ENCODE assay signal across 10 mouse cellular contexts in the genomic region with DNA sequence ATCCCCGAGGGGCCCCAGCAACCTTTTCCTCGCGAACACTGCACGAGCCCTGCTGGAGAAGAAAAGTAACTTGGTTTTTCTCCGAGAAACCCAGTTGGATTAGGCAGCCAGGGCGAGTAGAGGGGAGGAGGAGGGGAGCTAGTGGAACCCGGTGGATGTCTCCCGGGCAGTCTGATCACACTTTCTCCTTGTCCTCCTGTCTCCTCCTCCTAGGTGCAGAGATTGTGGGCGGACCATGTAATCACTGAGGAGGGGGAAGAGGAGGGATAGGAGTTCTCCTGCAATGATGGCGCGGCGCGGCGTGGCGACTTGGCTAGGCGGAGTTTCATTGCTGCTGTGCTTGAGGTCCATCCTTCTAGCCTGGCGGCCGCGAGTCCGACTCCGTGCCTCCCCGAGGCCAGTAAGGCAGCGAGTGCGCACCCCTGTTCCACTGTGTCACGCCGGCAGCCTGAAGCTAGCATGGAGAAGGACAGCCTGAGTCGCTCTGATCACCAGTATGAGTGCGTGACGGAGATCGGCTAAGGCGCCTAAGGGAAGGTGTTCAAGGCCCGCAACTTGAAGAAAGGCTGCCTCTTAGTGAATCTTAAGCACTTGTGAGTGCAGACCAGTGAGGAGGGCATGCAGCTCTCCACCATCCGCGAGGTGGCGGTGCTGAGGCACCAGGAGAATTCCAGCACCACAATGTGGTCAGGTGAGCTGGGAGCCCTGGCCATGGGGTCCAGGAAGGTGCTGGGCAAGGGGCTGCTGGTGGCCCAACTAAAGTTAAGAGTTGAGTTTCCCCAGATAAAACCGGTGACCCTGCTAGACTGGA. TPM values are rescaled to one million over a fixed set of nuclear protein-coding genes. Genes with fewer than 3 reads are reported as not detected.
DNase-seq lines count a peak whose midpoint lies in the region; ATAC-seq and TF ChIP-seq lines count a peak whose summit lies in the region.
"Not testable (repeated sequence)": the region's sequence is repeated elsewhere in the genome, so short reads cannot be mapped to it uniquely, and the experiment has no call there.
"Had no signal": no experiment of that assay in that cellular context is flagged by ENCODE, and none has a peak within 500 bp of the region (broad histone marks: within the 10 kb centered on the region; RNA-seq: fewer than 3 reads in every experiment).

No protein-coding gene starts in this region.

- not testable (repeated sequence) for H3K27ac ChIP-seq in embryonic facial prominence, embryonic 13.5 days; intestine, embryonic 14.5 days (ENCODE audit: low read depth); liver, embryonic 11.5 days (ENCODE audit: low read depth, low read length); midbrain, postnatal 0 days (ENCODE audit: low read depth, low read length); stomach, postnatal 0 days (replicated peaks)

- not testable (repeated sequence) for H3K36me3 ChIP-seq in embryonic facial prominence, embryonic 13.5 days; intestine, embryonic 14.5 days (ENCODE audit: control insufficient read depth, insufficient read depth, low read length); liver, embryonic 11.5 days (ENCODE audit: control insufficient read depth, insufficient read depth, low read length); midbrain, postnatal 0 days (ENCODE audit: insufficient read depth, low read length); stomach, postnatal 0 days (ENCODE audit: control insufficient read depth, insufficient read depth, low read length)

- peak overlapping the region; percentile 56 for H3K4me2 ChIP-seq in embryonic facial prominence, embryonic 13.5 days
- H3K4me2 ChIP-seq in intestine, embryonic 14.5 days (ENCODE audit: low read length), result peak overlapping the region; percentile 38
- H3K4me2 ChIP-seq in liver, embryonic 11.5 days, result peak overlapping the region; percentile 31; the same call in 1 of the 2 replicates
- H3K4me2 ChIP-seq in midbrain, postnatal 0 days (ENCODE audit: low read depth, low read length, poor library complexity, severe bottlenecking), result peak overlapping the region; percentile 36; the same call in 1 of the 2 replicates
- H3K4me2 ChIP-seq in stomach, postnatal 0 days (replicated peaks; ENCODE audit: low read depth), result 0 out of 2 replicates have a peak overlapping the region, but pooled peaks have one; percentile 20

- peak overlapping the region; percentile 34 for H3K4me3 ChIP-seq in embryonic facial prominence, embryonic 13.5 days
- H3K4me3 ChIP-seq in intestine, embryonic 14.5 days (ENCODE audit: low read depth, low read length), result peak overlapping the region; percentile 26
- not testable (repeated sequence) for H3K4me3 ChIP-seq in liver, embryonic 11.5 days (ENCODE audit: low read depth, low read length); stomach, postnatal 0 days (ENCODE audit: low read depth, low read length)
- peak overlapping the region; percentile 29; the same call in 1 of the 2 replicates for H3K4me3 ChIP-seq in midbrain, postnatal 0 days (ENCODE audit: low read depth, low read length)

- H3K27me3 ChIP-seq in embryonic facial prominence, embryonic 13.5 days; intestine, embryonic 14.5 days (replicated peaks; ENCODE audit: control insufficient read depth, insufficient read depth, low read length); liver, embryonic 11.5 days (replicated peaks; ENCODE audit: control insufficient read depth, insufficient read depth, low read length); midbrain, postnatal 0 days (ENCODE audit: insufficient read depth, low read length); stomach, postnatal 0 days (ENCODE audit: control insufficient read depth, insufficient read depth, low read length): not testable (repeated sequence)

- 1% methylated on average over 27 of the region's 36 CpGs for WGBS in embryonic facial prominence, embryonic 13.5 days
- under 1% methylated on average over 24 of the region's 36 CpGs for WGBS in intestine, embryonic 14.5 days
- WGBS in liver, embryonic 11.5 days, result 2% methylated on average over 23 of the region's 36 CpGs
- WGBS in midbrain, postnatal 0 days, result 0% methylated on average over 19 of the region's 36 CpGs
- WGBS in stomach, postnatal 0 days, result 0% methylated on average over 19 of the region's 36 CpGs

- peak; percentile 62; the same call in 1 of the 2 replicates for ATAC-seq in embryonic facial prominence, embryonic 13.5 days (ENCODE audit: insufficient number of reproducible peaks, insufficient read depth, low FRiP score, low TSS enrichment, low read depth)
- ATAC-seq in intestine, embryonic 14.5 days (replicated peaks; ENCODE audit: low FRiP score, low TSS enrichment, low read depth), result peak; percentile 78
- ATAC-seq in liver, embryonic 11.5 days (replicated peaks; ENCODE audit: low FRiP score), result peak; percentile 39
- peak; percentile 93 for ATAC-seq in midbrain, postnatal 0 days (ENCODE audit: low FRiP score)
- 0 out of 2 replicates have a peak, but pooled peaks have one; percentile 40 for ATAC-seq in stomach, postnatal 0 days (ENCODE audit: low FRiP score, low TSS enrichment)

- TF ChIP-seq EP300 in stomach, postnatal 0 days (optimal IDR thresholded peaks at IDR 0.05), result not testable (repeated sequence)

- intact Hi-C loops in gastrocnemius, postnatal 36 days (cut with DNase I), result not testable (repeated sequence)

- peak; percentile 54 for TF ChIP-seq CTCF in midbrain, postnatal 0 days (IDR thresholded peaks at IDR 0.05)
- TF ChIP-seq CTCF in stomach, postnatal 0 days (IDR thresholded peaks at IDR 0.05; ENCODE audit: low read depth), result peak; percentile 43

- H3K9ac ChIP-seq in embryonic facial prominence, embryonic 13.5 days; intestine, embryonic 14.5 days (ENCODE audit: low read length); liver, embryonic 11.5 days (ENCODE audit: low read depth, low read length); midbrain, postnatal 0 days (replicated peaks; ENCODE audit: low read length, poor library complexity, severe bottlenecking); stomach, postnatal 0 days (ENCODE audit: low read length): not testable (repeated sequence)

- not testable (repeated sequence) for H3K4me1 ChIP-seq in embryonic facial prominence, embryonic 13.5 days; intestine, embryonic 14.5 days (replicated peaks; ENCODE audit: control insufficient read depth, insufficient read depth, low read length); liver, embryonic 11.5 days (replicated peaks; ENCODE audit: control insufficient read depth, insufficient read depth, low read length); midbrain, postnatal 0 days (ENCODE audit: insufficient read depth, low read length); stomach, postnatal 0 days (replicated peaks; ENCODE audit: control insufficient read depth, insufficient read depth)

- DNase-seq in adrenal gland, adult 8-10 months, result peak; percentile 18
- DNase-seq in gastrocnemius, postnatal 36 days, result peak; percentile 7 to 19
- DNase-seq in intestine, embryonic 14.5 days (ENCODE audit: low spot score), result peak; percentile 57
- DNase-seq in layer of hippocampus, adult 9-10 months (ENCODE audit: low spot score), result peak; percentile 36
- DNase-seq in liver, embryonic 11.5 days (ENCODE audit: low spot score), result peak; percentile 30
- DNase-seq in midbrain, postnatal 0 days (ENCODE audit: low spot score), result peak; percentile 15
- peak; percentile 16 for DNase-seq in stomach, postnatal 0 days (ENCODE audit: low spot score)

- H3K9me3 ChIP-seq in embryonic facial prominence, embryonic 13.5 days; intestine, embryonic 14.5 days (ENCODE audit: control insufficient read depth, low read length); liver, embryonic 11.5 days (ENCODE audit: control insufficient read depth, low read length); midbrain, postnatal 0 days (ENCODE audit: low read length); stomach, postnatal 0 days (ENCODE audit: control insufficient read depth, low read length): not testable (repeated sequence)

RNA-seq across cellular contexts. Expression of a gene that starts 13.6 kb away (rescaled TPM):
- not detected for total RNA-seq in adrenal gland, adult 8-10 months (2022)
- 0.30 and 0.58 TPM in 2 replicates for polyA plus RNA-seq in embryonic facial prominence, embryonic 13.5 days (2015; fragmentation: Nextera tagmentation; extraction: Ambion mirVana)
- not detected for total RNA-seq in gastrocnemius, postnatal 36 days (2021)
- 0.27 and 0.37 TPM in 2 replicates for polyA plus RNA-seq in intestine, embryonic 14.5 days (2014; fragmentation: Nextera tagmentation; extraction: Ambion mirVana)
- 0.10 TPM in 1 of 2 replicates, not detected in the other for polyA plus RNA-seq in liver, embryonic 11.5 days (2014; fragmentation: Nextera tagmentation; extraction: Ambion mirVana)
- 0.94 TPM in 1 of 2 replicates, not detected in the other for total RNA-seq in midbrain, postnatal 0 days (2014; rRNA removed)
- 0.68 and 0.76 TPM in 2 replicates for polyA plus RNA-seq in midbrain, postnatal 0 days (2015; fragmentation: Nextera tagmentation; extraction: Ambion mirVana)
- polyA plus RNA-seq in stomach, postnatal 0 days (2015; fragmentation: Nextera tagmentation; extraction: Ambion mirVana), result not detected in 2 replicates
- total RNA-seq: G1E; heart, postnatal 14 days had no signal
- polyA plus RNA-seq: G1E had no signal

Comparison
In these comparisons a context has a peak if more than half of its experiments do, and no peak if none do; other contexts are left out.
1. ATAC-seq: peak in every context shown above with its lines; median percentile 93 in midbrain, postnatal 0 days; 78 in intestine, embryonic 14.5 days; 62 in embryonic facial prominence, embryonic 13.5 days; 40 in stomach, postnatal 0 days; 39 in liver, embryonic 11.5 days.